Mouse (Mus musculus): ENCODE measurements around the gene Map3k10.

The Map3k10 gene

DNA sequence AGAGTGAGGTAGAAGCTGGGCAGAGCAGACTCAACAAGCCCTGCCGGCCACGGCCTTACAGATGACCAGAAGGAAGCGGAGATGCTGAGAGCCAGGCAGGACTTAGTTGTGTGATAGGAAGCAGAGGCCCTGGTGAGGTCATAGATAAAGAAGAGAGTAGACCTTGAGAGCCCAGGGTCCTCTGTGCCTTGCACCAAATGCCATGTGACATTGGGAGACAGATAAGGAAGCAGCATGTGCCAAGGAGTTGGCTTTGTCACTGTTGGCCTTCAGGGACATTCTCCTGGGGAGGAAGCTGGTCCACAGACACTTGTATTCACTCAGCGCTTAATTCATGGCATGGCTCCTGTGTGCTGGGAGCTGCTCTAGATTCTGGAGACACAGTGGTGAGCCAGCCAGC lies 65.1 kb downstream of the Map3k10 start:
- no peak for DNase-seq (ENCODE audit: extremely low read depth, low read depth)

DNA sequence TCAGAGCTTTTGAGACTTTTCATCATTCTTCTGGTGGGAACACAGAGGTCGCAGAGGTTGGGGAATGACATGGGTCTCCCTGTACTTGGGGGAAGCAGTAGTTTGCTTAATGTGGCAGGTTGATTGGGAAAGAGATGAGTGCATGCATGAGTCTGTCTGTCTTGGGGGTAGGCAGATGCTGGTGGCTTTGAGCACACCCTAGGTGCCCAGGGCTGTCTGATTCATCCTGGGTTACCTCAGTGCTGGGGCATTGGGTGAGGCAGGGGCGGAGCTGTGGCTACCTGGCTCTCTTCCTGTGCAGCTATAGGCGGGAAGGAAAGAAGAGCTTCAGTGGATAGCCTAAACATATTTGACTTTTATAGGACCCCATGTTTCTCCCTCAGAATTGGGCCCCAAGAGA lies 66.3 kb downstream of the Map3k10 start:
- DNase-seq (ENCODE audit: extremely low read depth, low read depth): no peak

DNA sequence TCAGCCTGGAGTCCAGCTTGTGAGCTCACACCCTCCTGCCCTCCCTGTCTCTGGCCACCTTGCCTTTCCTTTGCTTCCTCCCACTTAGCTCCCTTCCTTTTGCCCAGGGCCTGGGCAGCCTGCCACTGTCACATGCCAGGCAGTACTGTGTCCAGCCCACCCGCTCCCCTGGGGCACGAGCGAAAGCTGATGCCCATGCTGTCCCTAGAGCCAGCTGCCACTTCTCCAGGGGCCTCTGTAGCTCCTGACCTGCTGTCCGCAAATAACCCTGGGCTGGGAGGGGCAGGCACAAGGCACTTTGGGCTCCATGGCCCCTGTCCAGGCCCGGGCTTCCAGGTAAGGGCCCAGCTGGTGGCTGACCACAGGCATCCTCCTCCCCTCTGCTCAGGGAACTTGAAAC lies 66.8 kb downstream of the Map3k10 start:
- no peak for DNase-seq (ENCODE audit: extremely low read depth, low read depth)

DNA sequence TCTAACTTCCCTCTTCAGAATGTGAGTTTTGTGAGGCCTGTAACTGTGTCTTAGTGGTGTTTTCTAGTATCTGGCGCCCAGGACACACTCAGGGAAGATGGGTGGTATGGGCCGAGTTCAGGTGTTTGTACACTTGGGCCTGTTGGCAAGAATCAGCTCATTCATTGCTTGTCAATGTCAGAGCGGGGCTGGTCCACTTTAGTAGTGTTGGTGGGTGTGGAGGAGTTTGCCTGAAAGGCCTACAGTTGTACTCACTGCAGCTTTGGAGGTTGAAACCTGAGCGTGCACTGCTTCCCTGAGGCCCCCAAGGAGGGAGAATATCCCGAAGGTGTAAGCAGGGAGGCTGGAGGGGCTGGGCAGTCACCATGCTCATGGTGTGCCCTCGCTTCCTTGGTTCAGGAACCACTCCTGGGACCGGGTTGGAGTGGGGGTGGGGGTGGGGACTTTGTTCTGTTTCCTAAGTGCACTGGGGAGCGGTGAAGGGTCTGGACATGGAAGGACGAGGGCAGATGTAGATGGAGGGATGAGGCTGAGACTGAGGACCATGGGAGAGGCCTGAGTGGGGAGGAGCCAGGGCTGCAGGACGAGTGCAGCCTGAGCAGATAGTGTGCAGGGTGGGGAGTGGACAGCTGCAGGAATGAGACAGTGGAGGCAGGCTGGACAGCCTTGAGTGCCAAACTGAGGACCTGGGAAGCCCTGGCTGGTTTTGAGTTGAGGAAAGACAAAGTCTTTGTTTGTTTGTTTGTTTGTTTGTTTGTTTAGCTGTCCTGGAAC lies 67.7 kb downstream of the Map3k10 start:
- DNase-seq (ENCODE audit: extremely low read depth, low read depth): no peak

Measured in MEL-GATA-1-ER (cell line).